Mouse (Mus musculus) kidney, embryonic 15.5 days (tissue): ENCODE measurements around the gene Kifap3. TPM values are rescaled to one million over a fixed set of nuclear protein-coding genes. Genes with fewer than 3 reads are reported as not detected.

Source experiments
- ATAC-seq: fragments of 200-750 bp; cut with Nextera tagmentation; replicated peaks from 2 replicates; pipeline ENCODE4 v1.8.0; 2017; ENCODE audit warnings: moderate TSS enrichment; ENCODE audit not compliant: low FRiP score
- H3K27ac ChIP-seq: fragments of 300-500 bp; sonication (generic); 2 replicates; pipeline ENCODE4 v1.5.1; 2015; ENCODE audit warnings: mild to moderate bottlenecking, inconsistent platforms
- H3K27me3 ChIP-seq: fragments of 300-500 bp; sonication (generic); 2 replicates; pipeline ENCODE4 v1.6.1; 2015; ENCODE audit warnings: inconsistent platforms
- H3K36me3 ChIP-seq: fragments of 300-500 bp; sonication (generic); 2 replicates; pipeline ENCODE4 v1.6.1; 2015; ENCODE audit warnings: inconsistent platforms
- H3K4me1 ChIP-seq: fragments of 300-500 bp; sonication (generic); 2 replicates; pipeline ENCODE4 v1.6.1; 2015; ENCODE audit warnings: inconsistent platforms
- H3K4me2 ChIP-seq: fragments of 300-500 bp; sonication (generic); 2 replicates; pipeline ENCODE4 v1.6.1; 2015; ENCODE audit warnings: moderate library complexity, mild to moderate bottlenecking, inconsistent platforms
- H3K4me3 ChIP-seq: fragments of 300-500 bp; sonication (generic); replicated peaks from 2 replicates; pipeline ENCODE4 v1.5.1; 2015; ENCODE audit warnings: mild to moderate bottlenecking, inconsistent platforms
- H3K9ac ChIP-seq: fragments of 300-500 bp; sonication (generic); 2 replicates; pipeline ENCODE4 v1.6.1; 2015; ENCODE audit warnings: mild to moderate bottlenecking, inconsistent platforms
- H3K9me3 ChIP-seq: fragments of 300-500 bp; sonication (generic); replicated peaks from 2 replicates; pipeline ENCODE4 v1.6.1; 2016; ENCODE audit warnings: inconsistent platforms
- WGBS: fragments of 180-500 bp; shearing (Covaris S2); methylation state at CpG from one replicate; pipeline ENCODE4 v1.1.7; 2015; ENCODE audit warnings: mixed read lengths; 5-methylcytosine and 5-hydroxymethylcytosine counted together
- polyA plus RNA-seq: library from polyadenylated mRNA; unstranded; fragments of >200 nt; fragmentation: Nextera tagmentation; extraction: Ambion mirVana; gene quantifications from 2 replicates; pipeline ENCODE4 v1.2.1, GENCODE M21; 2015

Kifap3 gene
- polyA plus RNA-seq, 1 experiment from 2014 or later = 29.5 TPM

- H3K27ac ChIP-seq = no peak overlapping the region
- 0 out of 2 replicates have a peak, but pooled peaks cover 6% of the 10 kb centered on the region for H3K4me1 ChIP-seq
- H3K27me3 ChIP-seq = no peaks in the 10 kb centered on the region
- no peaks in the 10 kb centered on the region for H3K36me3 ChIP-seq
- H3K4me3 ChIP-seq = no peak overlapping the region
- H3K9ac ChIP-seq = no peak overlapping the region
- WGBS = 89% methylated on average over 2 of the region's 2 CpGs
- H3K9me3 ChIP-seq = no peaks in the 10 kb centered on the region
- no peak overlapping the region for H3K4me2 ChIP-seq
- no peak for ATAC-seq
Measured at GRCm38 (mm10) chr1:163899575-163899974, 120.2 kb downstream of the Kifap3 start.

GRCm38 (mm10) chr1:163900168-163900567 lies 120.8 kb downstream of the Kifap3 start:
- Histone ChIP-seq H3K9me3 (no peaks in the 10 kb centered on the region), H3K4me1 (0 out of 2 replicates have a peak, but pooled peaks cover 6% of the 10 kb centered on the region), H3K9ac (no peak overlapping the region), H3K27ac (no peak overlapping the region), H3K36me3 (no peaks in the 10 kb centered on the region), H3K27me3 (no peaks in the 10 kb centered on the region), H3K4me2 (no peak overlapping the region), H3K4me3 (no peak overlapping the region)
- ATAC-seq = no peak
- 79% methylated on average over 2 of the region's 2 CpGs for WGBS

- Histone ChIP-seq H3K27ac (no peak overlapping the region), H3K9ac (no peak overlapping the region), H3K36me3 (no peaks in the 10 kb centered on the region), H3K4me3 (no peak overlapping the region), H3K27me3 (no peaks in the 10 kb centered on the region), H3K9me3 (no peaks in the 10 kb centered on the region), H3K4me2 (no peak overlapping the region), H3K4me1 (no peaks in the 10 kb centered on the region)
- 89% methylated on average over 3 of the region's 3 CpGs for WGBS
- ATAC-seq = no peak
Measured at GRCm38 (mm10) chr1:163903411-163903810, 124.0 kb downstream of the Kifap3 start.

- ATAC-seq = no peak; the same call in 1 of the 2 replicates
Measured at GRCm38 (mm10) chr1:163907007-163907811, 127.8 kb downstream of the Kifap3 start.

GRCm38 (mm10) chr1:163908389-163908788 lies 129.0 kb downstream of the Kifap3 start:
- Histone ChIP-seq H3K9me3 (no peaks in the 10 kb centered on the region), H3K9ac (no peak overlapping the region), H3K27ac (no peak overlapping the region), H3K4me3 (no peak overlapping the region), H3K4me1 (no peaks in the 10 kb centered on the region), H3K36me3 (peaks cover 4% of the 10 kb centered on the region; the same call in 1 of the 2 replicates), H3K27me3 (no peaks in the 10 kb centered on the region), H3K4me2 (no peak overlapping the region)
- no peak for ATAC-seq
- 77% methylated on average over 11 of the region's 11 CpGs for WGBS

More at GRCm38 (mm10) chr1:163907007-163907811, 127.8 kb downstream of the Kifap3 start:
- H3K27ac ChIP-seq = no peak overlapping the region
- 0 out of 2 replicates have a peak, but pooled peaks cover 2% of the 10 kb centered on the region for H3K36me3 ChIP-seq
- H3K9ac ChIP-seq = no peak overlapping the region
- H3K4me2 ChIP-seq = no peak overlapping the region
- no peaks in the 10 kb centered on the region for H3K4me1 ChIP-seq
- no peaks in the 10 kb centered on the region for H3K9me3 ChIP-seq
- WGBS = 20% methylated on average over 4 of the region's 4 CpGs
- H3K27me3 ChIP-seq = no peaks in the 10 kb centered on the region
- H3K4me3 ChIP-seq = no peak overlapping the region

GRCm38 (mm10) chr1:163910343-163910742 lies 131.0 kb downstream of the Kifap3 start:
- no peak for ATAC-seq
- Histone ChIP-seq H3K9me3 (no peaks in the 10 kb centered on the region), H3K4me3 (no peak overlapping the region), H3K4me1 (no peaks in the 10 kb centered on the region), H3K9ac (no peak overlapping the region), H3K27me3 (no peaks in the 10 kb centered on the region), H3K27ac (no peak overlapping the region), H3K4me2 (no peak overlapping the region), H3K36me3 (peaks cover 4% of the 10 kb centered on the region; the same call in 1 of the 2 replicates)
- WGBS = 16% methylated on average over 2 of the region's 2 CpGs

GRCm38 (mm10) chr1:163910785-163911184 lies 131.4 kb downstream of the Kifap3 start:
- WGBS = 91% methylated on average over 9 of the region's 9 CpGs
- Histone ChIP-seq H3K27me3 (no peaks in the 10 kb centered on the region), H3K9me3 (no peaks in the 10 kb centered on the region), H3K27ac (no peak overlapping the region), H3K4me2 (no peak overlapping the region), H3K4me3 (no peak overlapping the region), H3K36me3 (peaks cover 6% of the 10 kb centered on the region; the same call in 1 of the 2 replicates), H3K9ac (no peak overlapping the region), H3K4me1 (no peaks in the 10 kb centered on the region)
- ATAC-seq = no peak

GRCm38 (mm10) chr1:163911981-163912380 lies 132.6 kb downstream of the Kifap3 start:
- 87% methylated on average over 11 of the region's 11 CpGs for WGBS
- no peak for ATAC-seq
- Histone ChIP-seq H3K27me3 (no peaks in the 10 kb centered on the region), H3K4me2 (no peak overlapping the region), H3K9me3 (no peaks in the 10 kb centered on the region), H3K9ac (no peak overlapping the region), H3K36me3 (peaks cover 15% of the 10 kb centered on the region), H3K4me3 (no peak overlapping the region), H3K27ac (no peak overlapping the region), H3K4me1 (no peaks in the 10 kb centered on the region)

- no peaks in the 10 kb centered on the region for H3K4me1 ChIP-seq
- H3K9me3 ChIP-seq = peaks cover 5% of the 10 kb centered on the region; the same call in 1 of the 2 replicates
- no peaks in the 10 kb centered on the region for H3K27me3 ChIP-seq
- H3K4me2 ChIP-seq = no peak overlapping the region
- WGBS = 83% methylated on average over 5 of the region's 5 CpGs
- no peak overlapping the region for H3K4me3 ChIP-seq
- peaks cover 23% of the 10 kb centered on the region for H3K36me3 ChIP-seq
- H3K27ac ChIP-seq = no peak overlapping the region
- no peak for ATAC-seq
- H3K9ac ChIP-seq = no peak overlapping the region
Measured at GRCm38 (mm10) chr1:163917349-163918160, 138.2 kb downstream of the Kifap3 start.

GRCm38 (mm10) chr1:163924093-163924492 lies 144.7 kb downstream of the Kifap3 start:
- no peak for ATAC-seq
- H3K9me3 ChIP-seq = no peaks in the 10 kb centered on the region
- H3K9ac ChIP-seq = no peak overlapping the region
- peaks cover 4% of the 10 kb centered on the region; the same call in 1 of the 2 replicates for H3K4me1 ChIP-seq
- H3K27me3 ChIP-seq = no peaks in the 10 kb centered on the region
- no peak overlapping the region for H3K4me3 ChIP-seq
- H3K27ac ChIP-seq = no peak overlapping the region
- H3K4me2 ChIP-seq = no peak overlapping the region
- WGBS = 88% methylated on average over 8 of the region's 8 CpGs
- H3K36me3 ChIP-seq = no peaks in the 10 kb centered on the region

GRCm38 (mm10) chr1:163928846-163929245 lies 149.5 kb downstream of the Kifap3 start, which contains the start of gene Scyl3:
Gene Scyl3, plus strand, starts transcription at chr1:163929100.
- H3K9ac ChIP-seq = peak within 1 kb of the TSS; percentile 94
- peak within 1 kb of the TSS; percentile 77 for H3K4me2 ChIP-seq
- WGBS = 63% methylated on average over 7 of the region's 7 CpGs
- peak within 1 kb of the TSS; percentile 90 for H3K27ac ChIP-seq
- no peaks in the 10 kb centered on the region for H3K27me3 ChIP-seq
- no peak for ATAC-seq
- peak within 1 kb of the TSS; percentile 96 for H3K4me3 ChIP-seq
- H3K4me1 ChIP-seq = peaks cover 17% of the 10 kb centered on the region
- peaks cover 7% of the 10 kb centered on the region for H3K36me3 ChIP-seq
- no peaks in the 10 kb centered on the region for H3K9me3 ChIP-seq
